Mouse (Mus musculus) ES-E14 (cell line): ENCODE measurements at regions not wholly inside any gene's neighbourhood (a gene's known extent, or its start where the extent isn't known, plus 50 kb on each side); places are given as distances from the start of the nearest gene placed in this dataset.

Experiments
- HCFC1 ChIP-seq: IDR thresholded peaks from 2 replicates; pipeline ENCODE4 v1.6.1; 2012; ENCODE audit warnings: low read length, inconsistent platforms, borderline replicate concordance; ENCODE audit not compliant: insufficient read depth
- MAFK ChIP-seq: IDR thresholded peaks from 2 replicates; pipeline ENCODE4 v1.6.1; 2014; ENCODE audit warnings: mild to moderate bottlenecking, low read depth, low read length, inconsistent platforms; ENCODE audit not compliant: insufficient read depth
- ZNF384 ChIP-seq: IDR thresholded peaks from 2 replicates; pipeline ENCODE4 v1.6.1; 2012; ENCODE audit warnings: low read depth, low read length, inconsistent platforms

DNA sequence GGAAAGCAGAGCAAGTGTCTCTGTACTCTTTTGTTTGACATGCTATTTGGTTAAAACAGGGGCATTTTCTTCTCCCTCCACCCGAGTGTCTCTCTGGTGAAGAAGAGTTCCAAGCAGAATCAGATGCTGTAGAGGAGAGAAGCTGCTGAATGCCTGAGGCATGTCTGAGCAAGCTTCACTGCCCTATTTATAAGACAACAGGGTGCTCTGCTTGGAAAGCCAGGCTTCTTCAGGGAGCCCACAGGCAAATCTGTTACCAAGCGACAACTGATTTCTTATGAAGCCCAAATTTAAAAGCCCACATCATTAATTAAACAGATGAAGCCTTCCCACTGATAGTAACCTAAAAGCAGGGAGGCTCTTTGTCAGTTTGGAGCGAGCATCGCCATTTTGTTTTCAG is 438.8 kb downstream of the Lrriq3 start:
- TF ChIP-seq ZNF384 = no peak
- no peak for TF ChIP-seq MAFK
- TF ChIP-seq HCFC1 = no peak
